Mouse (Mus musculus): ENCODE data around the gene Sptbn1.

Sptbn1 gene

DNA sequence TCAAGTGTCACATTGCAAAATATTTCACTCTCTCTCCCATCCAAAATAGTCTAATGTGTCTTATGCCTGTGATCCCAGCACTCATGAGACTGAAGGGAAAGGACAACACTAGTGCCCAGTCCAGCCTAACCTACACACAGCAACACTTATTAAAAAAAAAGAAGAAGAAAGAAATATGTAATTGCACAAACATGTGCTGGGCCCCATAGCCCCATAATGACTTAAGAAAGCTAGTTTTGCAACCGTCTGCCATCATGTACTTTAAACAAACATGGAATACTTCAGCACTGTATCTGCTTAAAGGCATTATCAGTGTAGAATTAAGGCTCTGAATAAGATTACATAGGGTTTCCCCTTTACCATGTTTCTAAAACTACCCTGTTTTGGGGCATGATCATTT, 92.4 kb downstream of the Sptbn1 start:
- in situ Hi-C loops (cut with MboI, MseI) = loop anchor here (10.0 kb wide), 1 partner anchor 579 kb away; no protein-coding TSS in a partner anchor

DNA sequence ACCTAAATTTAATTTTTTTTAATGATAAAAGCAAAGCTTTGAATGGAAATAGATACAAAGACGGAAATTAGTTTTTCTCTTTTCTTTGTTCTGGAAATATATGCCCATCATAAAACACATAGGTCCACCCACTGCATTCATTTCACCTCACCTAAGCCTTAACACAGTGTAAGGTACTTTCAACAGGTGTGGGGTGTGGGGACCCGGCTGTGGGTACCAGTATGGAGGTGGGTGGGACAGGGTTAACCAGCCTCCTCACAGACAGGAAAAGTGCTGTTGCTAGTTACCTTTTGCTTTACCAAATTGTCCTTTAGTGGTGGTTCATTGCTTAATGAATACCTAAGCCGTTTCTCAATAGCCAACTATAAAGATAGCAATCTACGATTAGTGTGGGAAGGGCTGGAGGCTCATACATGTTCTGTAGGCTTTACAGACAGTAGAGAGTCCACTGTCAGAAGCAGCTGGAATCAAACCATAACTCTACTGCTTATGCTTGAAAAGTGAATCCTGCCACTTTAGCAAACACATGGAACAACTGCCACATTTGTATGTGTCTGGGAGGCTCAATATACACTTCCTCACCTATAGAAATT, 96.3 kb downstream of the Sptbn1 start:
- in situ Hi-C loops (cut with MboI, MseI) = loop anchor here (10.0 kb wide), 1 partner anchor 583 kb away; no protein-coding TSS in a partner anchor

DNA sequence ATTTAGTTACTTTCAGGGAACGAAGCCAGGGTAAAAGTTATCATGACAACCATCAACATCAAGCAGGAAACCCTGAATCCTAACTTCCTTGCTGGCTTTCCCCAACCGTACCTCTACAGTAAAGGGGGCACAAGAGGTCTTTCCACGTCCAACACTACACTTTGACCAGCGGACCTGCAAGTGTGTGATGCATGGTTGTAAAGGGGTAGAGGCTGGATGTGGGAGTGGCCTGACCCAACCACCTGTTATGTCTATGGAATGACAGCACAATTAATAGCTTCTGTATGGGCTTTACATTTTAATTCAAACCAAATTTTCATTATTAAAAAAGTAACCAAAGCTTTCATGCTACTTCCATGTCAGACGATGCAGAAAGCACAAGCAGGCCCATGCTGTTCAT, 96.8 kb downstream of the Sptbn1 start:
- in situ Hi-C loops (cut with MboI, MseI) = loop anchor here (10.0 kb wide), 1 partner anchor 584 kb away; no protein-coding TSS in a partner anchor

DNA sequence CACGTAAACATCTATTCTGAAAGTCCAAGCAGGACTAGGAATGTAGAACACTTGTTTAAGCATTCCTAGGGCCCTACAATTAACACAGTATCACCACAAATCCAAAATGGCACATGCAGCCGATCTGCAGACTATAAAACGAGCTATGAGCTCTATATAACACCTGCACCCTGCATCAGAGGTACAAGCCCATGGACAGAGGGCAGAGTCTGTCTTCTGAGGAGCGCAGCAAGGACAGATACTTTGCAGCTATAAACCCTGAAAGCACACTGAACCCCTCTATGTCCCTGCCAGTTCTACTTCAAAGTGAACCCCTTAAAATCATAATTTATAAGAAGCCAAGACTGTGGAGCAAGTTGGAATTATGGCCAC, 101.4 kb downstream of the Sptbn1 start:
- in situ Hi-C loops (cut with MboI, MseI) = no loop called here

DNA sequence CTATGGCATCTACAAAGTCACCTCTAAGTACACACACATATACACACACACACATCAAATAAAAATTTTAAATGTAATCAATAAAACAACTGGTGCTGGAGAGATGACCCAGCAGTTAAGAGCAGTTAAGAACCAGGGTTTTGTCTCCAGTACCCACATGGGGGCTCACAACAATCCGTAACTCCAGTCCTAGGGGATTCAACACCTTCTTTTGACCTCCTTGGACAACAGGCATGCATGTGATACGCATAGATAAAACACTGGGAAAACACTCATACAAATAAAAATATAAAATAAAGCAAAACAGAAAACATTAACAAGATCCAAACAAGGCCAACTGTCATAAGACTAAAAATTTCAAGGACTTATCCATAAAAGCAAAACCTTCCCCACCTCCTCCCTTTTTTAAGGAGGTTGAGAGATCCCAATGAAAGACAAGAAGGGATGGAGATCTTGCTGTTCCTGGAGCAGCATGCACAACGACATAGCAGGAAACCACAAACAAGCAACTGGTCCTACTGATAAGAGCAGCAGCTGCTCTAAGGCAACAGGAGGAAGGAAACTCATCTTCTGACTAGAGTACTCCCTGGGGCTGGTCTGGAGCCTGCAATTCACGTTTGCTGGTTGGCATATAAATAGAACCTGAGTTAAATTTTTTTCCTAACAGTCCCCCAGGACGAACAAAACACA, 102.0 kb downstream of the Sptbn1 start:
- in situ Hi-C loops (cut with MboI, MseI) = no loop called here

DNA sequence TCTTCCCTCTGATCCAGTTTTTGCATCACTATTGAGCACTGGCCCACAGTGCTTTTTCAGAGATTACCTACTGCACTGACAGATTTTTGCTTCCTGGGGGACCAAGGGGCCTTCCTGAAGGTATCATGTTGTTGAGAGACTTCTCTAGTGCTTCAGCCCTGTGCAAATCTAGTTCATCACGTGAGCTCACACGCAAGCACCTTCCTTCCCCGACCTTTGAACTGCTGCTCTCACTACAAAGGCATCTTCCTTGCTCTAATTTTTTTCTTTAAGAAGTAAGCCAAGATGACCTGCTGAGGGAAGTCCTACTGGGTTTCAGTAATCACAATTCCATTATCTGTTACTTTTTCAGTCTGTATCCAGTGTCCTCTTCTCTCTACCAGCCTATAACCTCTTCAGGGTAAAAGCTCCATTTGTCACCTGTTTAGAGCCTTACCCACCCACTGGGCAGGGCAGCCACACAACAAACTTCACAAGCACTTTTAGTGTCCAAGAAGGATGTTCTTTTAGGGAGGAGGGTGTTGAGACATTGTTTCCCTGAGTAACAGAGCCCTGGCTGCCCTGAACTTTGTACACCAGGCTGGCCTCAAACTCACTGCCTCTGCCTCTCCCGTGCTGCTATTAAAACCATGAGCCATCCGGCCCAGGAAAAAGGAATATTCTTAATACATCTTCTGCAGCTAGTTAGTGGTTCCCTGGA, 103.3 kb downstream of the Sptbn1 start:
- in situ Hi-C loops (cut with MboI, MseI) = no loop called here

DNA sequence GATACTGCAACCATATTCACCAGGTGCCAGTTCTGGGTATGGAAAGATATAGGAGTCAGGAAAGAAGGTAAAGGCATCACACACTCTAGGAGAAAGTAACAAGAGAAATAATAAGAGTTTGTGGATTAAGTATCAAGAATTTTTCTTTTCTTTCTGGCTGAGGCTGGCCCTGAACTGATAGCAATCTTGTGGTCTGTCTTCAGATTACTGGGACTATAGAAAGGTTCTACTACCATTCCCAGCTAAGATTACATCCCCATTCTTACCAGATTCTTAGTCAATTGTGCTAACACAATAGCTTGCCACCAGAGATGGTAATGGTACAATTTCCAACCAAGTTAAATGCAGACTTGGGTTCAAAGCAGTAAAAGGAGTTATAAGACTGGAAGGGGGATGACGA, 104.1 kb downstream of the Sptbn1 start:
- in situ Hi-C loops (cut with MboI, MseI) = no loop called here

DNA sequence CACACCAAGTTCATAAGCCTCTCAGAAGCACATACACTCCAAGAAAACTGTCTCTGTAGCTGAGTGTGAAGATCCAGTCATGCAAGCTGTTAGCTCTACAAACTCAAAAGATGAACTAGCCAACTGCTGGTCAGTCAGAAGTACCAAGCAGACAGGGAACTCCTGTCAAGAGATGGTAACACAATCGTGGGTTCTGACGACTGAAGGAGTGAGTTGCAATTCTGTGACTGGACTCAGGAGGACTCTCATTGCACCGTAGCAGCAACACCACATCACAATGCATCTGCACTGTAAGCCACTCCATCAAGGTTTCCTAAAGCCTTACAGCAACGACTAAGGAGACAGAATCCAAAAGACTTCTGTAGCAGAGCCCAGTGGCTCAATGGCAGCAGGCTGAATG, 104.9 kb downstream of the Sptbn1 start:
- in situ Hi-C loops (cut with MboI, MseI) = no loop called here

DNA sequence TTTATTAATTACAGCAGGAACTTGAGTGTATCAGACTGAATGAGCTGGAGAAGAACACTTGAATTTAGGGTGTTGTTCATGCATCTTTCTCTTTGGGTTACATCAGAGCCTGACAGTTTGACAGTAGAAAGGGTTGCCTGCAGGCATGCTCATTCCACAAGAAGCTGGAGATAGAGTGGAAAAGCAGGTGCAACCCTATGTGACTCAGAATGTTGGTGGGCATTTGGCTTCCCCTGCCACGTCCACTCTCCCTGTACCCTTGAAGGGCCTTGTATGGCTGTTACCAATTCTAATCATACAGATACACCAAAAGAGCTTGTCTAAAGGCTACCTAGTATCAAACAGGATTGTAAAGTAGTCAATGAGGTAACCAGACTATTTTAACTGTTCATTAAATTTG, 106.2 kb downstream of the Sptbn1 start:
- in situ Hi-C loops (cut with MboI, MseI) = no loop called here

DNA sequence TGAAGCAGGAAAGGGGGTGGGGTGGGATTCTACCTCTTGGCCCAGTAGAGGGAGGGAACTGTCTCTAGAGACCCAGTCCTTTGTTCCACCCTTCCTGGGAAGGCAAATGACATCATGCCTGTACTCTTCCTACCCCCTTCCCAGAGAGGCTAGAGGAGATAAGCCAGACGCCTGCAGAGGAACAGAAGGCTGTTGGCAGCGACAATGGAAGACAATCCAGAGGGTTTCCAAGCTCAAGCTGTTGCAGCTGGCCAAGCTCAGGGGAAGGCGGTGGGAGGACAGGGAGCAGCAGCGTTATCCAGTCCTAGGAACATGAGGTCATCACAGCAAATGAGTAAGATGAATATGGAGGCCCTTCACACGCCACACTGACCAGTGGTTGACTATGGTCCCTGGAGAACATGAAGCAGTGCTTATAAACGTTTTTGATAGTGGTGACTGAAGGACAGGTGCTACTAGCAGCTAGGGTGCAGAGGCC, 106.8 kb downstream of the Sptbn1 start:
- in situ Hi-C loops (cut with MboI, MseI) = no loop called here

DNA sequence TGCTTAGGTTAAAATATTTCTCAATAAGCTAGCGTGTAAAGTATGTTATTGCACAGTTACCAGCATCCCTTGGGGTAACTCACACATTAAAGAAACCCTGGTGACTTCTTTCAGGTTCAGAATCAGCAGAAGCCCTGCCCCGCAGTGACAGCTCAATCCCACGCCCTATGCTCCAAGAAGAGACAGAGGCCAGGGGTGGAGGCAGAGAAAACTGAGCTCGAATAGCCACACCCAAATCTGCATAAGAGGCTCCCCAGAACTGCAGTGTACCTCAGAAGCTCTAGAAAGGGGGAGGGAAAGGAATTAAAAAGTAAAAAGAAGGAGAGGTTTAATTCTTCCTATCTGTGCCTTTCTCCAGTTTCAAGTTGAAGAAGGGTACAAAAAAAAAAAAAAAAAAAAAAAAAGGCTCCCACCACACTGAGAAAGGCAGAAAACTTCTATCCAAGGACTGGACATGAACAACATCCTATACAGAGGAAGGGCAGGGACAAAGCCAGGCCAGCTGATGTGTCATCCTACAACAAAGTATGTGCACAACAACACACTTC, 107.3 kb downstream of the Sptbn1 start:
- in situ Hi-C loops (cut with MboI, MseI) = no loop called here

DNA sequence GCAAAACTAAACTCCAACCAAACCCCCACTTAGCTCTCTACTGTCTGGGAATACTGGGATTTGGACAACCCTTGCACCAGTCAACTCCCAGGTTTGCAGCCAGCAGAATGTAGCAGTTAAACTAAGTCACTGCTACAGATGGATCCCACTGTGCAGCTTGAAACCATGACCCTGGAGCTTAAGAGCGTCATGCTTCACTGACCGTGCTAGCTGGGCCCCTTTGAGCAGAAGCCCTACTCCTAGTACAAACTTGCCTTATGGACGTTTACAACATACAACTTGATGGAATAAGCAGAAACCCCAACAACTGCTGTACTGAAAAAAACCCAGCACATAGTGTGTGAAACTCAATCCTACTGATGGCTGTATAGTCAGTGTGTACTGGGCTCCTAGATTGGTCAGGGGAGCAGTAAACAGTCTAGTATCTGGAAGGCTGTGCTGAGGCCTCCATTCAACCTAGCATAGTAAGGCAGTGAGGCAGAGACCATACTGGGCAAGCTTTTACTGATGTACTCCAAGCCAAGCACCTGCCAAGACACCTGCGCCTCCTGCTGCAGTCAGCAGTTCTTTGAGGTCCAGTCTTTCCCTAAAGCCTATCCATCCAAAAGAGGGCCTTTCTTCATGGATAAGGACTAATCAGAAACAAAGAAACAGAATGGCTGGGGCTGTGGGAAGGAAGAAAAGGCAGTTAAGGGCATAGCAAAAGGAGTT, 108.3 kb downstream of the Sptbn1 start:
- in situ Hi-C loops (cut with MboI, MseI) = no loop called here

DNA sequence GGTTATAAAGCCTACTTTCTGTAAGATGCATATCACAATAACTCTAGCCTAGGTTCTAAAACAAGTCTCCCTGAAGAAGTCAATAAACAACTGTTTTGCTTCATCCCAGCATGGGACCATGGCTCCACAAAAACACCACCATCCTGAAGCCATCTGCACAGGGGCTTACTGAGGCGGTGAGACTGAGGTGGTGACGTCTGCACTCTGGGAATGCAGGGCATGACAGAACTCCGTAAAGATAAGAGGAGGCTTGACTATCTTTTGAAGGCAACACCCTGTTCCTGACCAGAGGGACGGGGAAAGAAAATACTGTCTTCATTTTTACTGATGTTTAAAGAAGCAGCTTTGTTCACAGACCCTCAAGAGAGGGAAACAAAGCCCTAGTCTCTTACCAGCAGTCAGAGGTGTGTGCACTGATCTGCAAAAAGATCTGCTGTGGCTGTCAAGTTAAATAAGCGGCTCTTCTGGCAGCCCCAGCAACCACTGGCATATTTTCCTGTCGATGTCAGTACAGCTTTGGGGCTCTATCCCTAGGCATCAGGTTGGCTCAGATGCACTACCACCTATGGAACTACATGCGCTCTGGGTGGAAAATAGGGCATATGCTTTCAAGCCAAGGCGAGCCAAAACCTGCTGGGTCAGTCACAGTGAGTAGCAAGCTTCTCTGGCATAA, 109.8 kb downstream of the Sptbn1 start:
- in situ Hi-C loops (cut with MboI, MseI) = no loop called here

DNA sequence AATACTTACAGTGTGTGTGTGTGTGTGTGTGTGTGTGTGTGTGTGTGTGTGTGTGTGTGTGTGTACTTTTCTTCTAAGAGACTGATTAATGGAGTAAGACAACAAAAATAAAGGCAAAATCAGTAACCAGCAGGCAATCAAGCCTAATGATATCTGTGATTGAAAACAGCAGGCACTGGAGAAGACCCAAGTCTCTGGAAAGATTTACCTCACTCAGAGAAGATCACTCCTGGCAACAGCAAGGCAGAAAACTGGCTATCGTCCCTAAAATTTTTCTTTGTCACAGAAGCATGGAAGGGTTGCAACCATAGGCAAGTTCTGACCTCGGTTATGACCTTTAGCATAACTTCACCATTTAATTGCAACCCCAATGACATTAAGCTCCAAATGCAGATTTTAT, 112.1 kb downstream of the Sptbn1 start:
- in situ Hi-C loops (cut with MboI, MseI) = no loop called here

DNA sequence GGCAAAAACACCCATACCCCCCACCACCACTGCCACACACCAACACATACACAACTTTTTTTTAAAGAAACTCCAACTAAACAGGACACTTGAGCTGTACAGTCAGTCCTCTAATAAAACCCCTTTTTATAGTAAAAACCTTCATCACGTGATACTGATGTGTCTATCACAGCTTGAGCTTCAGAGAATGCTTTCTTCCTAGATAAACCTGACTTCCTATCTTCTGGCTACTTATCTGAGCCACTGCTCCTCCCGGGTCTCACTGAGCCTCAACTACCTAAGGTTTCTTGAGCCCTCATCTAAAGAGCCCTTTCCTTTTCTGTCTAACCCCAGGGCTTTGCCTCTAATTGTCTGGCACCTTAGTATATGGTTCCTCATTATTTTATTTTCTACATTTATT, 113.0 kb downstream of the Sptbn1 start:
- in situ Hi-C loops (cut with MboI, MseI) = no loop called here

DNA sequence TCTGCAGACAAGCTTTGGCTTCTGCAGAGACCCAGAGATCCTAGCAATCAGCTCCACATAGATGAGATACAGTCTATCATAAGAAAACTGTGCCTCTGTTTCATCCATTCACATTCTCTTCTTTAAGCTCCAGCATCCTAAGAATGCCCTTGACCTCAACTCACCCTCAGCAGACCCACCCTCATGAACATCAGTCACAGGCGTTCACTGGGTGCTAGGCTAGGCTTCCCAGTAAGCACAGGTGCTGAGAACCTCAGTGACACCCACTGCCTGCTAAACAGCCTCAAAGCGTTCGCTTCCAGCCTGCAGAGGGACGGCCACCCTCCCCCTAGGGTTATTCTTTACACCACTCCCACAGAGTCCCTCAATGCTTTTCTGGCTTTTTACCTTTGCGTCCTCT, 119.1 kb downstream of the Sptbn1 start:
- in situ Hi-C loops (cut with MboI, MseI) = no loop called here

DNA sequence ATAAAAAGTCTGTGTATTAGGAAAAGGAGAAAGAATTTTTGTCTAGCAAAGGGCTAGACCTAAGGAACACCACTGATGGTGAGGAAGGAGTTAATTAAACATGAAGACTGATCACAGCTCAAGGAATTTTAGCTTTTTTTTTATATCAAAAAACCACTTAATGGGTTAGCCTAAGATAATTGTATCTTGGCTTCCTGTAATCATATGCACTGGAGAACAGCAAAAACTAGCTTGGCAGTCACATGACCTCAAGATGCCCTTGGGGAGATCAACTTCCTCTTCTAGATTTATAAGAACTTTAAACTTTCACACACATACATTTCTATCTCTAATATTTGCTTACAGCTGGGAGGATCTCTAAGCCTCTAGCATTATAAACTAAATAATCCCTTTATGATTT, 119.6 kb downstream of the Sptbn1 start:
- in situ Hi-C loops (cut with MboI, MseI) = no loop called here

DNA sequence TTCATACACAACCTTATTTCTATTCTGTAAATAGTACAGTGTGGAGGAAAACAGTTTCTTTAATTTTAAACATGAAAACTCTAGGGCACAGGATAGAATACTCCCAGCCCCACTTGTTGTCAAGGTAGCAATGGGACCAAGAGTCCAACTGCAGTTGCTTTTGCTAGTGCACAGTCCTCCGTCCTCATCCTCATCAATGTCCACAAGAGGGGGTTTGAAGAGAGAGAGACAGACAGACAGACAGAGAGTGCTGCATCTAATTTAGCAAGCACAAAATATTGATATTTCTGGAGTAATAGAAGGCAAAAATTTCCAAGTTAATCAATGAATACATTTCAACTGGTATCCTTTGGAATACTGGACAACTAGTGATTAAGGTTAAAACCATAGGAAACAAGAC, 120.1 kb downstream of the Sptbn1 start:
- in situ Hi-C loops (cut with MboI, MseI) = no loop called here

DNA sequence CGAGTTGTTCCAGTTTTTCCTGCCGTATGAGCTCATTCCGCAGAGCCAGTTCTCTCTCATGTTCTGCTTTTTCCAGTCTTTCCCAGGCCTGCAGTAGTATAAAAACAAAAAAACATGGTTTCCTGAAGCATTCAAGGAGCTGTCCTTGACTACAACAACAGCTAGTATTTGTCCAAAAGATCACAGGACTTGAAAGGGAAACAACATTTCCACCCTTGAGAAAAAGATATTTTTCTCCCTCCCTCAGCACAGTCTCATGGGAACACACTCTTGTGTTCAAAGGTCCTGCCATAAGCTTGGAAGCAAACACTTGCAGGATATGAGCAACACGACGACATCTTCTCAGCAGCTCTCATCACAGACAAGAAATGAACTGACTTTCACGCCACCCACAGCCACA, 124.9 kb downstream of the Sptbn1 start:
- in situ Hi-C loops (cut with MboI, MseI) = no loop called here

DNA sequence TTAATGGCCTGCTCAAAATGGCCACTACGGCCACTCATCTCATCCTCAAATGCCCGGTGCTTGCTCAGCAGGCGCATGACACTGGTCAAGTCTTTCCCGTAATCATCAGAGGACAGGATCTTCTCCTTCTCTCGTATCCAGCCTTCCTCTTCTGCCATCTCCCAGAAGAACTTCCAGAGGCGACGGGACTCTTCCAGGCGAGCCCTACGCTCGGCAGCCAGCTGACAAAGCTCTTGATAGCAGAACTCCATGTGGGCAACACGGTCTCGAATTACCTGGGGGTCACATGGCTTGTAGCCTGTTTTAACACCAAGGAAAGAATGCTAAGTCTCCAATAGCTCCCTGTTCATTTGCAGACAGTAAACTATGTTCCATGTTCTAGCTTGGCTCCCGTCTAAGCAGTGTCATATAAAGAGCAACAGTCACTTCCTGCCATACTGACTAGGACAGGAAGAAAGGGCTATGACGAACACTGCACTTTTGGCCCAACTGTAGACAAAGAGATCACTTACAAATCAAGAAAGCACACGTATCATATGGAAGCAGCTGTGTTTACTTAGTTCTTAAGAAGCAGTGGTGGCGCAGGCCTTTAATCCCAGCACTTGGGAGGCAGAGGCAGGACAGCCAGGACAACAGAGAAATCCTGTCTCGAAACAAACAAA, 128.7 kb downstream of the Sptbn1 start:
- in situ Hi-C loops (cut with MboI, MseI) = loop anchor here (5.0 kb wide), 1 partner anchor 87 kb away; no protein-coding TSS in a partner anchor

DNA sequence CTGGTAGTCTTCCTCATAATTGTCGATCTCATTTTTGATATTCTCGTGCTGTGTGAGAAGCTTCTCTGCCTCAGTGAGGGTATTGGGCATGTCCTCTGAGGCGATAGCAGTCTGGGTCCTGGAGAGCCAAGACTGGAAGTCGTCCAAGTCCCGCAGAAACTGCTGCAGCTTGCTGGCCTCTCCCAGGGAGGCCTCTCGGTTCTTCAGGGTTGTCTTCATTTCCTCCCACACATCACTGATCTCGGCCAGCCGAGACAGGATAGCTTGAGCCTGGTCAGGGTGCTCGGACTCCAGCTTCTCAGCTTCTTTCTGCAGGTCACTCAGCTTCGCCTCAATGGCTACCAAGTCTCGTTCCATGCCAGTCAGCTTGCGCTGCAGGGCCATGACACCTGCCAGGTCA, 130.9 kb downstream of the Sptbn1 start:
- in situ Hi-C loops (cut with MboI, MseI) = loop anchor here (5.0 kb wide), 1 partner anchor 85 kb away; no protein-coding TSS in a partner anchor
